Mouse (Mus musculus) hematopoietic multipotent progenitor cell, adult 10-12 weeks (in vitro differentiated cells): Measurements from ENCODE around the gene Gm7347. TPM values are rescaled to one million over a fixed set of nuclear protein-coding genes. Genes with fewer than 3 reads are reported as not detected.

ENCODE experiments used
- polyA plus RNA-seq: library from polyadenylated mRNA; stranded (reverse); fragments of >175 nt; gene quantifications from 2 replicates; pipeline ENCODE4 v1.2.3, GENCODE M21; 2012; ENCODE audit warnings: low replicate concordance

Gene Gm7347
- polyA plus RNA-seq: not detected in 2 replicates

GRCm38 (mm10) chr5:26058481-26058880 is at the start of gene Gm7347:
Gm7347 (minus strand) TSS chr5:26058581.

DNA sequence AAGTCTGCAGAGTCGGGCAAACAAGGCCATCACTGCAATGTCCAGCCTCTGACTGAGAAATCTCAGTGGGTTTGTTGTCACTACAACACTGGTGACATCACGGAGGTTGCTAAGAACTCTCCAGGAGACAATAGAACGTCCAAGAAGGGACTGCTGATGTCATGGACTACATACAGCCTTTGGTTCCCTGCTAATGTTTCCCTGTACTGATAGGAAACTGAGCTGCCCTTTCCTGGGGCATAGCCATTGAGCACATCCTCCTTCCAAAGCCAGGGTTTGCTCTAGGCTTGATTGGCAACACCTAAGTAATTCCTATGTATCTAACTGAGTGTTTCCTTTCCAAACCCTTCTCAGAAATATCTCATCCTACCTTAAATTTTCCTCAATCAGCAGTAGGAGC is 46.9 kb upstream of the Gm7347 start, which contains the start of gene 5031410I06Rik:
Gene 5031410I06Rik, minus strand, starts transcription at position 101 of the 400 bp plus-strand sequence.

DNA sequence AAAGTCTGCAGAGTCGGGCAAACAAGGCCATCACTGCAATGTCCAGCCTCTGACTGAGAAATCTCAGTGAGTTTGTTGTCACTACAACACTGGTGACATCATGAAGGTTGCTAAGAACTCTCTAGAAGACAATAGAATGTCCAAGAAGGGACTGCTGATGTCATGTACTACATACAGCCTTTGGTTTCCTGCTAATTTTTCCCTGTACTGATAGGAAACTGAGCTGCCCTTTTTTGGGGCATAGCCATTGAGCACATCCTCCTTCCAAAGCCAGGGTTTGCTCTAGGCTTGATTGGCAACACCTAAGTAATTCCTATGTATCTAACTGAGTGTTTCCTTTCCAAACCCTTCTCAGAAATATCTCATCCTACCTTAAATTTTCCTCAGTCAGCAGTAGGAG is 30.8 kb upstream of the Gm7347 start, which contains the start of gene Gm10471:
Gene Gm10471, minus strand, starts transcription at position 101 of the 400 bp plus-strand sequence.

DNA sequence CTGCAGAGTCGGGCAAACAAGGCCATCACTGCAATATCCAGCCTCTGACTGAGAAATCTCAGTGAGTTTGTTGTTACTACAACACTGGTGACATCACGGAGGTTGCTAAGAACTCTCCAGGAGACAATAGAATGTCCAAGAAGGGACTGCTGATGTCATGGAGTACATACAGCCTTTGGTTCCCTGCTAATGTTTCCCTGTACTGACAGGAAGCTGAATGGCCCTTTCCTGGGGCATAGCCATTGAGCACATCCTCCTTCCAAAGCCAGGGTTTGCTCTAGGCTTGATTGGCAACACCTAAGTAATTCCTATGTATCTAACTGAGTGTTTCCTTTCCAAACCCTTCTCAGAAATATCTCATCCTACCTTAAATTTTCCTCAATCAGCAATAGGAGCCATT is 18.9 kb downstream of the Gm7347 start, which contains the start of gene Speer4a:
Gene Speer4a, minus strand, starts transcription at position 101 of the 400 bp plus-strand sequence.

GRCm38 (mm10) chr5:26022816-26023215 is 35.6 kb downstream of the Gm7347 start, which contains the start of gene Gm5862:
Gm5862 (minus strand) TSS chr5:26022916.

DNA sequence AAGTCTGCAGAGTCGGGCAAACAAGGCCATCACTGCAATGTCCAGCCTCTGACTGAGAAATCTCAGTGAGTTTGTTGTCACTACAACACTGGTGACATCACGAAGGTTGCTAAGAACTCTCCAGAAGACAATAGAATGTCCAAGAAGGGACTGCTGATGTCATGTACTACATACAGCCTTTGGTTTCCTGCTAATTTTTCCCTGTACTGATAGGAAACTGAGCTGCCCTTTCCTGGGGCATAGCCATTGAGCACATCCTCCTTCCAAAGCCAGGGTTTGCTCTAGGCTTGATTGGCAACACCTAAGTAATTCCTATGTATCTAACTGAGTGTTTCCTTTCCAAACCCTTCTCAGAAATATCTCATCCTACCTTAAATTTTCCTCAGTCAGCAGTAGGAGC is 53.7 kb downstream of the Gm7347 start, which contains the start of gene Gm1979:
Gene Gm1979, minus strand, starts transcription at position 101 of the 400 bp plus-strand sequence.

Other genes starting within 250 kb of the Gm7347 start
- gene Gm21663, start 116.2 kb downstream of the Gm7347 start, polyA plus RNA-seq: not detected in 2 replicates
- gene Gm21671, start 104.2 kb downstream of the Gm7347 start, polyA plus RNA-seq: not detected in 2 replicates
- not detected in 2 replicates for gene Gm21680, start 85.9 kb downstream of the Gm7347 start, polyA plus RNA-seq
- 0.05 TPM in 1 of 2 replicates, not detected in the other for gene Gm21698, start 69.9 kb downstream of the Gm7347 start, polyA plus RNA-seq
- not detected in 2 replicates for gene Gm1979, start 53.8 kb downstream of the Gm7347 start, polyA plus RNA-seq
- gene Gm5862, start 35.7 kb downstream of the Gm7347 start, polyA plus RNA-seq: not detected in 2 replicates
- not detected in 2 replicates for gene Speer4a, start 19.0 kb downstream of the Gm7347 start, polyA plus RNA-seq
- gene Gm10471, start 30.7 kb upstream of the Gm7347 start, polyA plus RNA-seq: not detected in 2 replicates
- not detected in 2 replicates for gene 5031410I06Rik, start 46.8 kb upstream of the Gm7347 start, polyA plus RNA-seq
- gene Gm10220, start 62.8 kb upstream of the Gm7347 start, polyA plus RNA-seq: not detected in 2 replicates
- not detected in 2 replicates for gene Gm7361, start 199.1 kb upstream of the Gm7347 start, polyA plus RNA-seq